Mouse (Mus musculus) skeletal muscle tissue, adult 2 months (tissue): ENCODE data around the gene Hoxd11.
A peak's percentile ranks its signal among the peaks of the same experiment; 100 is the strongest.

Experiments used
- DNase-seq: peaks from one replicate; pipeline ENCODE4 v3.0.0-alpha.2; 2012; ENCODE audit warnings: low read depth, low spot score

Hoxd11 gene

GRCm38 (mm10) chr2:74695813-74696430, 16.6 kb downstream of the Hoxd11 start:
- no peak for DNase-seq

GRCm38 (mm10) chr2:74696442-74697335, 17.3 kb downstream of the Hoxd11 start:
- DNase-seq: no peak

GRCm38 (mm10) chr2:74697567-74698121, 18.3 kb downstream of the Hoxd11 start, which contains the start of gene Hoxd9:
Gene Hoxd9 (plus strand): TSS chr2:74697727.
- peak; percentile 61 for DNase-seq

GRCm38 (mm10) chr2:74698201-74699052, 19.1 kb downstream of the Hoxd11 start:
- DNase-seq: no peak

- DNase-seq: no peak
Observed at GRCm38 (mm10) chr2:74699053-74699430, 19.7 kb downstream of the Hoxd11 start.

- no peak for DNase-seq
Observed at GRCm38 (mm10) chr2:74699664-74700545, 20.5 kb downstream of the Hoxd11 start.

- no peak for DNase-seq
Observed at GRCm38 (mm10) chr2:74700546-74701112, 21.3 kb downstream of the Hoxd11 start.

- DNase-seq: no peak
Observed at GRCm38 (mm10) chr2:74701949-74702819, 22.8 kb downstream of the Hoxd11 start.

GRCm38 (mm10) chr2:74702820-74703219, 23.5 kb downstream of the Hoxd11 start:
- no peak for DNase-seq

- DNase-seq: no peak
Observed at GRCm38 (mm10) chr2:74703317-74703716, 24.0 kb downstream of the Hoxd11 start.

GRCm38 (mm10) chr2:74703720-74704392, 24.5 kb downstream of the Hoxd11 start:
- DNase-seq: no peak

GRCm38 (mm10) chr2:74704393-74704998, 25.1 kb downstream of the Hoxd11 start, which contains the start of gene Hoxd8:
Gene Hoxd8 (plus strand): TSS chr2:74704615.
- peak; percentile 53 for DNase-seq

- DNase-seq: no peak
Observed at GRCm38 (mm10) chr2:74704999-74705466, 25.7 kb downstream of the Hoxd11 start.

GRCm38 (mm10) chr2:74705467-74706089, 26.2 kb downstream of the Hoxd11 start:
- DNase-seq: no peak

GRCm38 (mm10) chr2:74706393-74706960, 27.1 kb downstream of the Hoxd11 start:
- DNase-seq: no peak

GRCm38 (mm10) chr2:74707599-74707998, 28.2 kb downstream of the Hoxd11 start:
- no peak for DNase-seq

- DNase-seq: no peak
Observed at GRCm38 (mm10) chr2:74708676-74709075, 29.3 kb downstream of the Hoxd11 start.
